In the genomic region with DNA sequence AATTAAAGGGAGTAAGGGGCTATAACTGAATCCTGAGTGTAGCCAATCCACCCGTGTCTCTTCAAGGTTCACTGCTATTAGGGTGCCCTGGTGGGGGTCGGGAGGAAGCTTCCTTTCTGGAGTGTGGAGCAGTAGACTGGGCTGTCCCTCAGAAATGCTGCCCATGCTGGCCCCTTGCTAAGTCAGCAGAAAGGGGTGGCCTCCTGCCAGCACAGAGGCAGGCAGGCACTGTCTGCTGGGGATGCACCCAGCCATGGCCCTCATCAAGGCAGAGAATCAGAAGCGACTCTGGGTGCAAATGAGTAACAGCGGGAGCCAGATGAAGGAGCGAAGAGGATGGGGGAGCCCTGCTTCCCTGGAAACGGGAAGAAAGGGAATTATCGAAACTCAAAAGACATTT, we compare ENCODE assay signal across 11 mouse cellular contexts.
DNase-seq lines count a peak whose midpoint lies in the region; ATAC-seq and TF ChIP-seq lines count a peak whose summit lies in the region.
"Had no signal": no experiment of that assay in that cellular context is flagged by ENCODE, and none has a peak within 500 bp of the region (broad histone marks: within the 10 kb centered on the region; RNA-seq: fewer than 3 reads in every experiment).

No protein-coding gene starts in this region.

- TF ChIP-seq POLR2A in ES-Bruce4 (IDR thresholded peaks at IDR 0.05; ENCODE audit: insufficient read depth, low read length) = no peak

- peak overlapping the region; percentile 80; the same call in 1 of the 2 replicates for H3K27ac ChIP-seq in ES-Bruce4 (ENCODE audit: insufficient read depth, low read length)
- no peak overlapping the region for H3K27ac ChIP-seq in embryonic facial prominence, embryonic 13.5 days
- peak overlapping the region; percentile 76 for H3K27ac ChIP-seq in hindbrain, embryonic 15.5 days (replicated peaks)
- H3K27ac ChIP-seq in midbrain, embryonic 10.5 days (replicated peaks) = peak overlapping the region; percentile 79
- H3K27ac ChIP-seq: limb, embryonic 13.5 days had no signal

- H3K4me1 ChIP-seq in ES-Bruce4 (ENCODE audit: control insufficient read depth, insufficient read depth, low read length) = peaks cover 2% of the 10 kb centered on the region
- peaks cover 35% of the 10 kb centered on the region for H3K4me1 ChIP-seq in embryonic facial prominence, embryonic 13.5 days
- H3K4me1 ChIP-seq in hindbrain, embryonic 15.5 days (replicated peaks) = peaks cover 40% of the 10 kb centered on the region
- H3K4me1 ChIP-seq in midbrain, embryonic 10.5 days = peaks cover 46% of the 10 kb centered on the region

- 0 out of 2 replicates have a peak, but pooled peaks have one; percentile 33 for ATAC-seq in embryonic facial prominence, embryonic 13.5 days (ENCODE audit: insufficient number of reproducible peaks, insufficient read depth, low FRiP score, low TSS enrichment, low read depth)
- ATAC-seq in hindbrain, embryonic 15.5 days (ENCODE audit: low FRiP score, low read depth) = peak; percentile 59
- no peak for ATAC-seq in granulocyte monocyte progenitor cell, adult 5-6 weeks (replicated peaks; ENCODE audit: poor library complexity, severe bottlenecking)

- H3K4me3 ChIP-seq in ES-Bruce4 (ENCODE audit: low read depth, low read length) = no peak overlapping the region
- H3K4me3 ChIP-seq in embryonic facial prominence, embryonic 13.5 days = no peak overlapping the region
- no peak overlapping the region for H3K4me3 ChIP-seq in hindbrain, embryonic 15.5 days
- H3K4me3 ChIP-seq in midbrain, embryonic 10.5 days = peak overlapping the region; percentile 20; the same call in 1 of the 2 replicates
- H3K4me3 ChIP-seq: limb, embryonic 13.5 days had no signal

- no peak for DNase-seq in midbrain, embryonic 10.5 days (ENCODE audit: low spot score)
- no peak for DNase-seq in Muller cell, postnatal 12 days (ENCODE audit: inconsistent ontology term)
- DNase-seq in adrenal gland, adult 8-10 months = no peak
- DNase-seq in adrenal gland, adult (ENCODE audit: inconsistent age in 2 of 2, low spot score in 1 of 2) = no peak
- DNase-seq: cerebellum, adult 11 months; thymus, adult 18-20 months had no signal

- H3K9me3 ChIP-seq in ES-Bruce4 (replicated peaks; ENCODE audit: control insufficient read depth, insufficient read depth, low read length, poor library complexity, severe bottlenecking) = no peaks in the 10 kb centered on the region
- H3K9me3 ChIP-seq in embryonic facial prominence, embryonic 13.5 days = 0 out of 2 replicates have a peak, but pooled peaks cover 5% of the 10 kb centered on the region
- H3K9me3 ChIP-seq in hindbrain, embryonic 15.5 days = no peaks in the 10 kb centered on the region
- peaks cover 11% of the 10 kb centered on the region; the same call in 1 of the 2 replicates for H3K9me3 ChIP-seq in midbrain, embryonic 10.5 days (replicated peaks)
- H3K9me3 ChIP-seq: limb, embryonic 13.5 days had no signal

- H3K36me3 ChIP-seq in ES-Bruce4 (ENCODE audit: control insufficient read depth, insufficient read depth, low read length, poor library complexity, severe bottlenecking) = no peaks in the 10 kb centered on the region
- H3K36me3 ChIP-seq in embryonic facial prominence, embryonic 13.5 days = no peaks in the 10 kb centered on the region
- H3K36me3 ChIP-seq in hindbrain, embryonic 15.5 days = no peaks in the 10 kb centered on the region
- H3K36me3 ChIP-seq in midbrain, embryonic 10.5 days = peaks cover 23% of the 10 kb centered on the region

- H3K27me3 ChIP-seq in ES-Bruce4 (ENCODE audit: control insufficient read depth, insufficient read depth, low read length, poor library complexity, severe bottlenecking) = no peaks in the 10 kb centered on the region
- H3K27me3 ChIP-seq in embryonic facial prominence, embryonic 13.5 days = no peaks in the 10 kb centered on the region
- no peaks in the 10 kb centered on the region for H3K27me3 ChIP-seq in hindbrain, embryonic 15.5 days
- H3K27me3 ChIP-seq in midbrain, embryonic 10.5 days (ENCODE audit: low read depth, poor library complexity, severe bottlenecking) = peaks cover 7% of the 10 kb centered on the region; the same call in 1 of the 2 replicates
- H3K27me3 ChIP-seq: limb, embryonic 13.5 days had no signal

- no peak overlapping the region for H3K9ac ChIP-seq in ES-Bruce4 (ENCODE audit: low read depth, poor library complexity, severe bottlenecking)
- no peak overlapping the region for H3K9ac ChIP-seq in embryonic facial prominence, embryonic 13.5 days
- H3K9ac ChIP-seq in hindbrain, embryonic 15.5 days = no peak overlapping the region
- H3K9ac ChIP-seq: limb, embryonic 13.5 days had no signal

- TF ChIP-seq CTCF in ES-Bruce4 (IDR thresholded peaks at IDR 0.05; ENCODE audit: low read depth, low read length) = no peak

- 46% methylated on average over 7 of the region's 7 CpGs for WGBS in embryonic facial prominence, embryonic 13.5 days
- WGBS in hindbrain, embryonic 15.5 days = 18% methylated on average over 7 of the region's 7 CpGs
- 12% methylated on average over 7 of the region's 7 CpGs for WGBS in midbrain, embryonic 10.5 days

- no peak for TF ChIP-seq EP300 in ES-Bruce4 (IDR thresholded peaks at IDR 0.05; ENCODE audit: insufficient read depth, low read depth, low read length)

- no peak overlapping the region for H3K4me2 ChIP-seq in embryonic facial prominence, embryonic 13.5 days
- H3K4me2 ChIP-seq in hindbrain, embryonic 15.5 days = no peak overlapping the region
- H3K4me2 ChIP-seq: limb, embryonic 13.5 days had no signal
